Mouse (Mus musculus): ENCODE data around the gene Nfatc3.
A peak's percentile ranks its signal among the peaks of the same experiment; 100 is the strongest.

The Nfatc3 gene

GRCm38 (mm10) chr8:106127882-106128410 is 69.3 kb downstream of the Nfatc3 start:
- DNase-seq: no peak

GRCm38 (mm10) chr8:106129232-106129930 is 70.7 kb downstream of the Nfatc3 start:
- DNase-seq: no peak

- no peak for DNase-seq
Measured at GRCm38 (mm10) chr8:106129997-106130396, 71.4 kb downstream of the Nfatc3 start.

- no peak for DNase-seq
Measured at GRCm38 (mm10) chr8:106130505-106130904, 71.9 kb downstream of the Nfatc3 start.

- no peak for DNase-seq
Measured at GRCm38 (mm10) chr8:106131021-106131420, 72.4 kb downstream of the Nfatc3 start.

GRCm38 (mm10) chr8:106131488-106132222 is 73.0 kb downstream of the Nfatc3 start:
- no peak for DNase-seq

DNA sequence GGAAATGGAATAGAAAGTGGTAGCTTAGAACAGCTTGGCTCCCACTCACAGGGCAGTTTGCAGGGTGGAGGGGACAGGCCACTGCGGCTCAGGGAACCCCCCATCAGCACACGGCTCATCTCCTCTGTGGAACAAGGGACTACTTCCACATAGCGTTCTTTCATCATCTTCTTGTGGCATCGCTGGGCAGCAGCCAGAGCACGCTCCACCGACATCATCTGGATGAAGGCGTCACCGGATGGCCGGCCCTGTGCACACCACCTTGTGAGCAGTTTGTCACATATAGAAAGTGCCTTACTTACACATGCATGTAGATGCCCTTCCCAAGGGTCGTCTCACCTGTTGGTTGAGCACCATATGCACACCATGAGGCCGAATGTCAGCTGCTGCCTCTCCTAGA is 73.7 kb downstream of the Nfatc3 start:
- no peak for DNase-seq

GRCm38 (mm10) chr8:106133526-106133925 is 74.9 kb downstream of the Nfatc3 start:
- no peak for DNase-seq

GRCm38 (mm10) chr8:106133946-106134345 is 75.3 kb downstream of the Nfatc3 start:
- no peak for DNase-seq

DNA sequence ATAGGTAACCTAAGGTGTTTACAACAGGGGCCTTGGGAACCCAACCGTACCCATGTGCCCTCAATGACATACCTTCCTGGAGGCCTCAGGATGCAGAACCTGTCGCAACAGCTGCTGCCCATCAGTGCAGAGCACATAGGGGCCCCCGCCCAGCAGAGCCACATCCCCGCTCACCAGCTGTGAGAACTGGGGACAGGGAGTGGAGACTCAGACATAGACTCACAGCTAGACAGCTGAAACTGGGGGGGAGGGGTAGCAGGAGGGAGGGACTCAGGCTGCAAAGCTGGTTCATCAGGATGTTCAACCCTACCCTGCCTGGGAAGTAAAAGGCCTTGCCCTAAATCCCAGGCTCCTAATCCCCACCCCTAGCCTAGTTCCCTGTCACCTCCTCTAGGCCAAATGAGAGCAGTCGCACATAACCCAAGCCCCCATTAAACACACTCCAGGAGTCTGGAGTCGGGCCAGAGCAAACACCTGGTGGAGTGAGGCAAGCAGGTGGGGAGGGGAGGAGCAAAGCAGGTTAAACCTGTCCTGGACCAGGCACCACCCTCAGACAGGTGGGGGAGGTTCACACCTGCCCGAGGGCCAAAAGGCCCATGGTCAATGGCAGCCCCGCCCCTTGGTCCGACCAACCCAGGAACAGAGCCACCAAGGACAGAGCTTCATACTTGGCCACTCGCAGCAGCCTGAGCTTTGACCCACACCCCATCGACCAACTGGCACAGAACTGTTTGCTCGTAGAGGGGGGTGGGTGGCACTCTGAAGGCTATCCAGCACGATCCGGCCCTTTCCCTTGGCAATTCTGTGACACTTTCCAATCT is 76.3 kb downstream of the Nfatc3 start:
- DNase-seq: peak; percentile 99

- no peak for DNase-seq
Measured at GRCm38 (mm10) chr8:106135672-106136071, 77.0 kb downstream of the Nfatc3 start.

GRCm38 (mm10) chr8:106136156-106137130 is 77.8 kb downstream of the Nfatc3 start, which contains the start of gene Esrp2:
TSS of gene Esrp2 (minus strand) at chr8:106136974.
- DNase-seq: peak; percentile 96

- no peak for DNase-seq
Measured at GRCm38 (mm10) chr8:106137218-106137905, 78.7 kb downstream of the Nfatc3 start.

- peak; percentile 85 for DNase-seq
Measured at GRCm38 (mm10) chr8:106137906-106138477, 79.4 kb downstream of the Nfatc3 start.

- DNase-seq: no peak
Measured at GRCm38 (mm10) chr8:106138616-106139015, 80.0 kb downstream of the Nfatc3 start.

DNA sequence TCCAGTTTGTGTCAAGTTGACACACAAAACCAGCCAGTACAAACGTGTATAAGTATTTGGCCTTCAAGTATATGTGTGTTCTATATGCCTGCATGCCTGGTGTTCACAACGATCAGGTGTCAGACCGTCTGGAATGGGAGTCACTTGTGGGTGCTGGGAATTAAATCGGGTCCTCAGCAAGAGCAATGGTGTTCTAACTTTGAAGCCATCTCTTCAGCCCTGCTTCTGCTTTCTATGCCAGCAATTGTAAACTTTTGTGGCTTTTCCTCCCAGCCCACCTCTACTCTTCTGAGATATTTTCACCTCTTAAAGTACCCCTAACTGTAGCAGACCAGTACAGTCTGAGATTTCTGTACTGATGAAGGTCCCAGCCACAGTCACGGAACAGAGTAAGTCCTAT is 81.6 kb downstream of the Nfatc3 start:
- no peak for DNase-seq

DNA sequence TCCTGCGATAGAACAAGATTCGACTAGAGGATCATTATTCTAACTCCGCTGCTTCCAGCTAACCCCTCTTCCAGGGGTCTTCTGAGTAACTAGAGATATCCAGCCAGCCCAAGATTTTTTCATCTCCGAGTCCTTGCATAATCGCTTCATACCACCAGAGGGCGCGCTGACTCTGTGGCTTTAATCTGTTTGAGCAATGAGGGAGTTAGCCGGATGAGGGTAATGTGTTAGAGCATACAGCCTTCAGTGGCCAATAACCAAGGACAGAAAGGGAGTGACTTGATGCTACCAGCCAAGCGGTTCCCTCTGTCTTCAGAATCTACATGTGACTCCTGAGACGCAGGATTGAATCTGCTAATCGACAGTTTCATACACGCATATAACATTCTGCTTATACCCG is 82.1 kb downstream of the Nfatc3 start:
- DNase-seq: peak; percentile 69

GRCm38 (mm10) chr8:106145331-106145730 is 86.7 kb downstream of the Nfatc3 start:
- DNase-seq: no peak

GRCm38 (mm10) chr8:106146014-106146413 is 87.4 kb downstream of the Nfatc3 start:
- DNase-seq: no peak

GRCm38 (mm10) chr8:106147868-106148565 is 89.4 kb downstream of the Nfatc3 start:
- DNase-seq: no peak

Data from kidney, adult 11 months (tissue).